Mouse (Mus musculus) intestine, embryonic 14.5 days (tissue): ENCODE data around the gene Syngr4. TPM values are rescaled to one million over a fixed set of nuclear protein-coding genes. Genes with fewer than 3 reads are reported as not detected.
A peak's percentile ranks its signal among the peaks of the same experiment; 100 is the strongest.

ENCODE experiments used
- ATAC-seq: fragments of 200-750 bp; cut with Nextera tagmentation; replicated peaks from 2 replicates; pipeline ENCODE4 v1.8.0; 2017; ENCODE audit warnings: low read depth, moderate number of reproducible peaks, moderate TSS enrichment, moderate library complexity; ENCODE audit not compliant: low FRiP score, low TSS enrichment
- DNase-seq: peaks from one replicate; pipeline ENCODE4 v3.0.0-alpha.2; 2018; ENCODE audit warnings: low spot score
- H3K27ac ChIP-seq: fragments of 300-500 bp; sonication (generic); 2 replicates; pipeline ENCODE4 v1.5.1; 2014; ENCODE audit warnings: low read depth, mild to moderate bottlenecking, control low read depth
- H3K27me3 ChIP-seq: fragments of 300-500 bp; sonication (generic); replicated peaks from 2 replicates; pipeline ENCODE4 v1.6.1; 2014; ENCODE audit warnings: low read length, control low read depth; ENCODE audit not compliant: control insufficient read depth, insufficient read depth
- H3K36me3 ChIP-seq: fragments of 300-500 bp; sonication (generic); 2 replicates; pipeline ENCODE4 v1.6.1; 2014; ENCODE audit warnings: low read length, control low read depth; ENCODE audit not compliant: control insufficient read depth, insufficient read depth
- H3K4me1 ChIP-seq: fragments of 300-500 bp; sonication (generic); replicated peaks from 2 replicates; pipeline ENCODE4 v1.6.1; 2014; ENCODE audit warnings: low read length, control low read depth, mixed read lengths; ENCODE audit not compliant: control insufficient read depth, insufficient read depth
- H3K4me2 ChIP-seq: fragments of 300-500 bp; sonication (generic); 2 replicates; pipeline ENCODE4 v1.6.1; 2014; ENCODE audit warnings: low read length
- H3K4me3 ChIP-seq: fragments of 300-500 bp; sonication (generic); 2 replicates; pipeline ENCODE4 v1.5.1; 2014; ENCODE audit warnings: low read depth, low read length, control low read depth, mixed read lengths
- H3K9ac ChIP-seq: fragments of 300-500 bp; sonication (generic); 2 replicates; pipeline ENCODE4 v1.6.1; 2014; ENCODE audit warnings: mild to moderate bottlenecking, low read length
- H3K9me3 ChIP-seq: fragments of 300-500 bp; sonication (generic); 2 replicates; pipeline ENCODE4 v1.6.1; 2016; ENCODE audit warnings: low read length, control low read depth; ENCODE audit not compliant: control insufficient read depth
- WGBS: fragments of 180-500 bp; shearing (Covaris S2); extraction: QIAGEN DNeasy Blood & Tissue Kit; methylation state at CpG from one replicate; pipeline ENCODE4 v1.1.7; 2014; 5-methylcytosine and 5-hydroxymethylcytosine counted together
- polyA plus RNA-seq: library from polyadenylated mRNA; unstranded; fragments of >200 nt; fragmentation: Nextera tagmentation; extraction: Ambion mirVana; gene quantifications from 2 replicates; pipeline ENCODE4 v1.2.1, GENCODE M21; 2014

Gene Syngr4
- polyA plus RNA-seq, 1 experiment from 2014 or later, result 0.99 TPM

GRCm38 (mm10) chr7:45867871-45868270 lies 28.6 kb downstream of the Syngr4 start:
- Histone ChIP-seq H3K9ac (no peak overlapping the region), H3K9me3 (no peaks in the 10 kb centered on the region), H3K4me2 (no peak overlapping the region), H3K4me1 (peaks cover 33% of the 10 kb centered on the region), H3K36me3 (no peaks in the 10 kb centered on the region), H3K27ac (no peak overlapping the region), H3K27me3 (peaks cover 45% of the 10 kb centered on the region), H3K4me3 (no peak overlapping the region)
- WGBS, result 26% methylated on average over 2 of the region's 2 CpGs
- no peak for DNase-seq
- no peak for ATAC-seq

GRCm38 (mm10) chr7:45865925-45866910 lies 30.3 kb downstream of the Syngr4 start:
- ATAC-seq (peak; percentile 76), DNase-seq (peak; percentile 97)
- peaks cover 41% of the 10 kb centered on the region for H3K27me3 ChIP-seq
- H3K36me3 ChIP-seq, result no peaks in the 10 kb centered on the region
- H3K9me3 ChIP-seq, result no peaks in the 10 kb centered on the region
- 1% methylated on average over 93 of the region's 117 CpGs for WGBS
- H3K4me2 ChIP-seq, result peak overlapping the region; percentile 69
- H3K27ac ChIP-seq, result peak overlapping the region; percentile 36
- peaks cover 33% of the 10 kb centered on the region for H3K4me1 ChIP-seq
- peak overlapping the region; percentile 62 for H3K4me3 ChIP-seq
- H3K9ac ChIP-seq, result peak overlapping the region; percentile 70

- Histone ChIP-seq H3K4me3 (no peak overlapping the region), H3K4me2 (no peak overlapping the region), H3K9ac (no peak overlapping the region), H3K27ac (no peak overlapping the region), H3K4me1 (peaks cover 21% of the 10 kb centered on the region), H3K36me3 (no peaks in the 10 kb centered on the region), H3K27me3 (peaks cover 23% of the 10 kb centered on the region), H3K9me3 (no peaks in the 10 kb centered on the region)
- 64% methylated on average over 3 of the region's 3 CpGs for WGBS
- DNase-seq, result no peak
- no peak for ATAC-seq
Measured at GRCm38 (mm10) chr7:45864435-45864834, 32.1 kb downstream of the Syngr4 start.

- no peak overlapping the region for H3K4me3 ChIP-seq
- 86% methylated on average over 7 of the region's 7 CpGs for WGBS
- ATAC-seq (no peak), DNase-seq (no peak)
- peaks cover 16% of the 10 kb centered on the region for H3K4me1 ChIP-seq
- no peak overlapping the region for H3K4me2 ChIP-seq
- peaks cover 12% of the 10 kb centered on the region for H3K27me3 ChIP-seq
- H3K27ac ChIP-seq, result no peak overlapping the region
- no peak overlapping the region for H3K9ac ChIP-seq
- H3K36me3 ChIP-seq, result no peaks in the 10 kb centered on the region
- H3K9me3 ChIP-seq, result no peaks in the 10 kb centered on the region
Measured at GRCm38 (mm10) chr7:45862804-45863203, 33.7 kb downstream of the Syngr4 start.

- ATAC-seq, result no peak
- peaks cover 10% of the 10 kb centered on the region for H3K4me1 ChIP-seq
- H3K4me3 ChIP-seq, result no peak overlapping the region
- DNase-seq, result no peak
- no peaks in the 10 kb centered on the region for H3K36me3 ChIP-seq
- no peak overlapping the region for H3K27ac ChIP-seq
- no peaks in the 10 kb centered on the region for H3K9me3 ChIP-seq
- 39% methylated on average over 4 of the region's 4 CpGs for WGBS
- H3K4me2 ChIP-seq, result no peak overlapping the region
- no peak overlapping the region for H3K9ac ChIP-seq
- peaks cover 18% of the 10 kb centered on the region; the same call in 1 of the 2 replicates for H3K27me3 ChIP-seq
Measured at GRCm38 (mm10) chr7:45859008-45859407, 37.5 kb downstream of the Syngr4 start.

- Histone ChIP-seq H3K36me3 (no peaks in the 10 kb centered on the region), H3K9me3 (no peaks in the 10 kb centered on the region), H3K27me3 (peaks cover 18% of the 10 kb centered on the region; the same call in 1 of the 2 replicates), H3K4me1 (peaks cover 10% of the 10 kb centered on the region), H3K4me2 (peak overlapping the region; percentile 64), H3K27ac (no peak overlapping the region), H3K9ac (peak overlapping the region; percentile 25), H3K4me3 (peak overlapping the region; percentile 29)
- WGBS, result 4% methylated on average over 30 of the region's 30 CpGs
- ATAC-seq (peak; percentile 22; the same call in 1 of the 2 replicates), DNase-seq (peak; percentile 71)
Measured at GRCm38 (mm10) chr7:45856950-45857901, 39.3 kb downstream of the Syngr4 start.

GRCm38 (mm10) chr7:45853089-45853488 lies 43.4 kb downstream of the Syngr4 start:
- H3K4me3 ChIP-seq, result no peak overlapping the region
- H3K9ac ChIP-seq, result no peak overlapping the region
- H3K4me1 ChIP-seq, result peaks cover 6% of the 10 kb centered on the region
- no peaks in the 10 kb centered on the region for H3K36me3 ChIP-seq
- DNase-seq (no peak), ATAC-seq (no peak)
- no peak overlapping the region for H3K27ac ChIP-seq
- no peak overlapping the region for H3K4me2 ChIP-seq
- no peaks in the 10 kb centered on the region for H3K9me3 ChIP-seq
- WGBS, result 85% methylated on average over 12 of the region's 12 CpGs
- H3K27me3 ChIP-seq, result peaks cover 15% of the 10 kb centered on the region; the same call in 1 of the 2 replicates

GRCm38 (mm10) chr7:45850661-45851060 lies 45.9 kb downstream of the Syngr4 start:
- H3K27ac ChIP-seq, result no peak overlapping the region
- H3K4me3 ChIP-seq, result no peak overlapping the region
- no peak overlapping the region for H3K9ac ChIP-seq
- no peaks in the 10 kb centered on the region for H3K36me3 ChIP-seq
- 72% methylated on average over 3 of the region's 3 CpGs for WGBS
- no peak for DNase-seq
- no peak for ATAC-seq
- H3K4me1 ChIP-seq, result no peaks in the 10 kb centered on the region
- H3K4me2 ChIP-seq, result no peak overlapping the region
- H3K27me3 ChIP-seq, result no peaks in the 10 kb centered on the region
- H3K9me3 ChIP-seq, result no peaks in the 10 kb centered on the region
